Mouse (Mus musculus) heart, adult 9 months (tissue): Measurements from ENCODE around the gene Tfap2a.

Experiments used
- DNase-seq, 2 experiments: peaks; one replicate each; pipeline ENCODE4 v3.0.0; 2022; ENCODE audit warnings: low spot score in 2 of 2

The Tfap2a gene

DNA sequence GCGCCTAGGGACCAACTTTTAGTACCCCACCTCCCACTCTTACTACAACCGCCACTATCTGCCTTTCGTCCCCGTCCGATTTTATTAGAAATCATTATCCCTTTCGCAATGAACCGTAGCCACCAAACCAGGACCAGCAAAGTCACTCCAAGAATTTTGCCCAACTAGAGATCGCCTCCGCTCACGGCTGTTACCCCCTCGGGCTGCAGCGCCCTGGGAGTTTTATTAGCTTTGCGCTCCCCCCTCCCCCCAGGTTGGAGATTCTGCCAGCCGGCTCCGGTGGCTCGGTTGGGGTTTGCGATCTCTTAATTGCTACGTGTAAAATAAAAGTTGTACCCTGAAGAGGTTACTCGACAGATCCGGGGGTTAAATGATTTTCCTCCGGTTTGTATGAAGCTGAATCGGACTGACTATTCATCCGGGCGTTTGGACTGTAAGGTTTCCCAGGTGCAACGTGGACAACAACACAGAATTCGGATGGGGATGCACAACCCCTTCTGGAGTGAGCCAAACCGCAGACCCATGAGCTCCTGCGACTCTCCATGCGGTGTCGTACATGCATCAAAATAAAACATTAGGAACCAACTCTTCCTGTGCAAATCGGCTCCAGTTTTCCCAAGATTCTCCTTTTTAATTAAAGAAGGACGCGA is 3.7 kb downstream of the Tfap2a start:
- no peak for DNase-seq

DNA sequence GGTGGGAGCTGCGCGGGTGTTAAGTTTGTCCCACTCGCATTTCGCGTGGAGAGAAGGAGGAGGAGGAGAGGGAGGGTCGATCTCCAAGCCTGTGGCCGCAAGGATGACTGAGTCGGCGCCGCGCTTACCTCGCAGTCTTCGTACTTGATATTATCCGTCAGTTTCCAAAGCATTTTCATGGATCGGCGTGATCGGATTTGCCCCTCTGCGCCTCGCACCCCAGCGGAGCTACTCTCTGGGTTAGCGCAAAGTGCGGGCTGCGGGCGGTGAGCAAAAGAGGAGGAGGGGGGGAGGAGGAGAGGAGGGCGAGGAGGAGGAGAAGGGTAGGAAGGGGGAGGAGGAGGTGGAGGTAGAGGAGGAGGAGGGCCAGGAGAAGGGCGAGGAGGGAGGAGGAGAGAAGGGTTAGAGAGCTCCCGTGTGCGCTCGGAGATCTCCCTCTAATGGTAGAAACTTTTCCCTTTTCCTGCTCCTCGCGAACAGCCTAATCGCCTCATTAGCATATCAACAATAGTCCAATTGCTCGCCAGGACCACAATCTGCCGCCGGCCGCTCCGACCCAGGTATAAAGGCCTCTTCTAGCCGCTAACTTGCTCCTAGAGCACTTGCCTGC is 4.5 kb downstream of the Tfap2a start:
- DNase-seq, result no peak

DNA sequence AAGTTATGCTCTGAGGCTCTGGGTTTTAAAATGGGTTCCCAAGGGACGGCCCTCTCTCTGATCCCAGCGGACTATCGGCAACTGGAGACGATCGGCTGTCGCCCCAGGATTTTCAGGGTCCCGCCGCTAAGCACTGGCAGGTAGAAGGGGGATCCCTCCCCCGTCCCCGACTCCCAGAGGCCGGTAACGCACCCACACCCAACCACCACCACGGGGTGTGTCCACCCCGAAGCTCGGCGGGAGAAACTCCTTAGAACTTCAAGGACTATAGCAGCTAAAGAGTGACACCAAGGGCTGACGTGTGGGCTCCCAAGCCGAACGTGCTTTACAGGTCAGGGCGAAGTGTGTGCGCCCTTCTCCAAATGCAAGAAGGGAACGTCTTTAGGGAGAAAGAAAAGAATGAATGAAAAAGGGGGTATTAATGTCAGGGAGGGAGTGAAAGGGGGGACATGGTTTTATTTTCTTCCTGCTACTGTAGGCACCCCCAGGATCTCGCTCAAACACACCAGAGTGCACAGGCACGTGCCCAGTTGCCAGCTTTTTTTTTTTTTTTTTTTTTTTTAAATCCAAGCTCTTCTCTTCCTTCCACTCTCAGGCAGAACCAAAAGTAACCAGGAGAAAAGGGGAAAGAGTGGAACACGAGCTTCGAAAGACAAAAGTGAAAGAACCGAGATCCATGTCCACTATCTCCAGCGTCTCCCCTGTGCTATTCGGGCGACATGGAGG is 5.2 kb downstream of the Tfap2a start:
- no peak for DNase-seq

DNA sequence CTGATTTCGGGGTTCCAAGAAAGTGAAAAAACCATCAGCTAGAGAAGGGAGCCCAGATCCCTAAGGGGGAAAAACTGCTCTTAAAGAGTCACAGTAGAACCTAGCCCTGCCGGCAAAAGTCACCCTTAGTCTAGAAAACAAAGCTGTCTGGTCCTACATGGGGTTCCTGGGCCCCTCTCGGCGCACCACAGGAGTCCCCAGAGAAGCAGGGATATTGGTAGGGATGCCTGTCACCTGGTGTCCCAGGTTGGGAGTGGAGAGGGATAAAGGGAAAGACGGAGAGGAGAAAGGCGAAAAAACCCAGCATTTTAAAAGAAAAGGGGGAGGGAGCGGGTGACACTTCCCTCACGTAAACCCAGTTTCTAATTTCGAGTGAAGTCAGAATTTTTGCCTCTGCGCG is 6.1 kb downstream of the Tfap2a start:
- DNase-seq, result no peak

DNA sequence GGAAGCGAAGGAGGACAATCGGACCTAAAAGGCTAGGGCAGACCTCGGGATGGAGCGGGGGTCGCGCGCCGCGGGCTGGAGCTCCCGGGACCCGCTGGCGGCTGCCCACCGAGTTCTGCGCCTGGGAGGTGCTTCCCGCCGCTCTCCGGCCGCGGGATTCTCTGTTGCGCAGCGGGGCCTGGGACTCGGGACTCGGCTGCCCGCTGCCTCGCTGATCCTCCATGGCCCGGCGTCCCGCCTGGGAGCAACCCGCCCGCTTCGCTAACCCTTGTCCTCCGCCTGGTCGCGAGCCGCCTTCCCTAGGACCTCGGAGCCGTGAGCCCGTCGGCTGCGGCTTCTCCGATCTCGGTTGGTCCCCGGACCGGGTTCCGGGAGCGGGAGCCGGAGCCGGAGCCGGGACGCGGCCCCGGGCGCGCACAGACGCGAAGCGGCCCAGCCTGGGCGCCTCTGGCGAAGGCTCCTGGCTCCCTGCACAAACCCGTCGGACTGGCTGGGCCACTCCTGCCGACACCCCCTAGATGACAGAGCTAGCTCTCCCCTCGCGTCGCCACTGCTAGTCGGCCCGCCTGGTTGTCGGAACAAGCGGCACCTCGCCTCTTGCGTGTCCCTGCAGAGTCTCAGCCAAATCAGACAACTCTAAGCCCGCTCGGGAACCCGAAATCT is 6.9 kb downstream of the Tfap2a start:
- DNase-seq, result no peak

DNA sequence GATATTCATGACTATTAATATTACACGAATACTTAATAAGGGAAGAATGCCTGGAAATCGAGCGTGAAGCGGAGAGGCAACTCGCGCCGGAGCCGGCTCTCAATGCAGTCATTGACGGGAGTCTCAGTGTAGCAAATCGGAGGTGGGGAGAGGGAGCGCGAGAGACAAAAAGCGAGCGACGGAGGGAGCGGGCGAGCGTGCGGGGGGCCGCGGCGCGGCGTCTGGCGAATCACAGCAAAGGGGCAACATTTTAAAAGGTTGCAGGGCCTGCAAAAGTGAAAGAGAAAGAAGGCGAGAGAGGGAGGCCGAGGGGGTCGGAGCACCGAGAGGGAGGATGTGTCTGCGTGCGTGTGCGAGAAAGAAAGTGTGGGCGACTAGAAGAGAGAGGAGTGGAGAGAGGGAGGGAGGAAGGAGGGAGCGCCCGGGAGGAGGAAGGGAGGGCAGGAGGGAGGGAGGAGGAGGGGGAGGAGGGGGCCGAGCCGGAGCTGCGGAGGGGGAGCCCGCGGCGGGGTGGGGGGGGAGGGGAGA is 7.5 kb downstream of the Tfap2a start:
- peak in 1 of 2 experiments; percentile 32 for DNase-seq

- DNase-seq, result no peak
Measured at GRCm38 (mm10) chr13:40729592-40730431, 8.4 kb downstream of the Tfap2a start.

DNA sequence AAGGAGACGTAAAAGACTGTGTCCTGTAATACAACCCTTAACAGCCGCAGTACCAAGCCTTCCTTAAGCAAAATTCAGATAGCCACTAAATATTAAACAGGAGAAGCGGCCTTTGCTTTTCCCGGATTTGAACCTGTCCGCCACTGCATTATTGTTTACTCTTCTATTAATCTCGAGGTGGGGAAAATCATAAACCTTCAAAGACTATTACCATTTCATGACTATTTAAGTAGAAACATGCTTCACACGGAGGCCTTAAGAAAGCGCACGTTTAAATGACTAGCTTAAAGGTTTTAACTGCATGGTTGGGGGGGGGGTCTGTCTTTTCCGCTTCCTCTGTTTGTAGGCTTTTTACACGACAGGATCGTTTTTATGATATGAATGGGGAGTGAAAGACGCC is 9.1 kb downstream of the Tfap2a start:
- DNase-seq, result no peak

GRCm38 (mm10) chr13:40728626-40728990 is 9.6 kb downstream of the Tfap2a start:
- DNase-seq, result no peak

- DNase-seq, result no peak
Measured at GRCm38 (mm10) chr13:40727731-40728625, 10.2 kb downstream of the Tfap2a start.

DNA sequence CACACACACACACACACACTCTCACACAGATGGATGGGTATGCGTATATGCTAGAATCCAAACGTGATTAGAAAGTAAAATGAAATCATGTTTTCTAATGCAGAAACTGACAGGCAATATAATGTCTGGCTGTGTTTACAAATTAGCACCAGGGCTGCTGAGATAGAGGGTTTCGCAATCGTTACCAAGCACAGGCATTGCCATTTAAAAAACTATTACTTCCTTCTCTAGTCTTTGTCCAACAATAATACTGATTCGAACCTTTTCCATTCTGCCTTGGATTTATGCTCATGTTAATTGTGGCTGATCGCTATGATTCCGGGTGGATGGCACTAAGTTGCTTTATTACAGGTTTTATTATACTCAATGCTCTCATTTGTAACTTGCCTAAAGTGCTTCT is 12.3 kb downstream of the Tfap2a start:
- no peak for DNase-seq

- no peak for DNase-seq
Measured at GRCm38 (mm10) chr13:40723598-40723920, 14.6 kb downstream of the Tfap2a start.

DNA sequence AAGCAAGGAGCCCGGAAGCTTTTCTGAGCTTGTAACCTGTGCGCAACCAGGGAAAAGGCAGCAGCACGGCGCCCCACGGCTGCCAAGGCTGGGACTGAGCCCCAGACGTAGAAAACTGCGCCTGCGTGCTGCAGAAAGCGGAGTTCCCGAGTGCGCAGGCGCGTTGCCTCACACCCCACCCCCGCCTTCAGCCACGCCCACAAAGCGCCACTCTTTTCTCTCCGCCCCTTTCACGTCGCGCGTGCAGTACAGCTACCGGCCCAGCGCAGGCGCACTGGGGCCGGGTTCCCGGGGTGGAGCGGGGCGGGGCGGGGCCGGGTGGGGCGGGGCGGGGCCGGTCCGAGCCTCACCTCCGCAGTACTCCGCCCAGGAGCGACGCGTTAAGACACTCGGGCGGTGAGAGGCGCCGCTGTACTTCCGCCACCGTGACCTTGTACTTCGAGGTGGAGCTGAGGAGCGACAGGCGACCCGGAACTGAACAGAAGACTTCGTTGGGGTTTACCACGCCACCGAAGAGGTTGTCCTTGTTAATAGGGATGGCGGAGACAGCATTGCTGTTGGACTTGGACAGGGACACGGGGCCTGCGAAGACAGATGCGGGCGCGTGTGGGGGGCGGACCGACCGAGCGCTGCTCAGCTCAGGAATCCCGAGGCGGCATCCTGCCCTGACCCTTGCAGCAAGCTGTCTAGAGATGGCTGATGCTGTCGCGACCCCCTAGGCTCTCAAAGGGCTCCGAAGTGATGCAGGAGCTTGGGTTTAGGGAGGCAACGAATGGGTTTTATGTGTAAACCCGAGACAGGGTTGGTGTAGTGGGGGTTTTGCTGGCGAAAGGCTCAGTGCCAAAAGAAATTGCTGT is 15.2 kb downstream of the Tfap2a start:
- DNase-seq, result peak; percentile 79 to 87

- no peak for DNase-seq
Measured at GRCm38 (mm10) chr13:40719741-40720082, 18.5 kb downstream of the Tfap2a start.

- DNase-seq, result no peak
Measured at GRCm38 (mm10) chr13:40719066-40719740, 19.0 kb downstream of the Tfap2a start.

DNA sequence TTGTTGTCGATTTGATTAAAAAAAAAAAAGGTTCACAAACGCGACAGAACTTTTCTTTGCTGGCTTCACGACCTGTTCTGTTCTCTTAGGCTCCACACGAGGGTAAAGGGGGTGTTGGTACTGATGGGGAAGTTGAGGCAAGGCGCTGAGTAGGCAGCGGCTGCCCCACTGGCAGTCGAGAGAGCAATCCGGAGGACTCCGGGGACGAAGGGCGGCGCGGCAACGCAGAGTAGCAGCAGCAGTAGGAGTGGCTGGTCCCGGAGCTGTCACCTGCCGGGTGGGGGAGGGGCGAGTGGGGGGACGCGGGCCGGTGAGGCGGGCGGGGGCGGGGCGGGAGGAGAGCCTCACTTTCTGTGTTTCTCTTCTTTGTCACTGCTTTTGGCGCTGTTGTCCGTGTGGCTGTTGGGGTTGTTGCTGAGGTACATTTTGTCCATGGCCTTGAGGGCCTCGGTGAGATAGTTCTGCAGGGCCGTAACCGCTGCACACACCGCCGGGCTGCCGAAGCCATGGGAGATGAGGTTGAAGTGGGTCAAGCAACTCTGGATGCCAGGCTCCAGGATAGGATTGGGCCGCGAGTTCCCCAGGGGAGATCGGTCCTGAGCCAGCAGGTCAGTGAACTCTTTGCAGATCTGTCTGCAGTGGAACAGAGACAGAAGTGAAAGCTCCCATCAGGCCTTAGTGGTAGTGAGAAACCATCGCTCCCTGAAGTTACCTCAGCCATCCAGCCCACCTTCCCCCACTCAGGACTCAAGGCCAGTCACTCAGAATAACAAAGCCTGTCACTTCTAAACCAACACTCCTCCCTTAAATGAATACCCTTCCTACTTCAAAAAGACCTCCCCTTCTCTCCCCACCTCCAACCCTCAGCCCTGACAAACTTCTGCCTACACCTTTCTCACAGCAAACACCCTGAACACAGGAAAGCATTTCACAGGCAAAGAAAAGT is 21.1 kb downstream of the Tfap2a start:
- no peak for DNase-seq

GRCm38 (mm10) chr13:40714531-40714930 is 23.6 kb downstream of the Tfap2a start:
- DNase-seq, result no peak

DNA sequence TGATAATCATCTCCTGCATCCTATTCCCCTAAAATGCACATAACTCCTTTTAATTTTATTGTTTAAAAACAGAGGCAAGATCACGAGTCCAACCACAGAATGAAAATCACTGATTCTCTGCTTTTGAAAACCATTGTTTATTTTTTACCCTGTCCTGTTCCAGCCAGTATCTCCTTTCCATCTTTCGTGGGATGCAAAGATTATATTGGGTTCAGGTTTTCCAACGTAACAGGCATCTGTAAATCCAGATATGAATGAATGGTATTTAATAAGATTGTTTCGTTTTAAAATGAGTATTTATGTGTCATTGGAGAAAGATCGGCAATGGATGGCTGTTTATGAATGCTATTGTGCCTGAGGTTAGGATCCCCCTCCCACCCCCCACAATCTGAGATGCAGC is 24.5 kb downstream of the Tfap2a start:
- DNase-seq, result no peak
